Mouse (Mus musculus) heart, adult 2 months (tissue): ENCODE measurements around the gene Vps8. TPM values are rescaled to one million over a fixed set of nuclear protein-coding genes. Genes with fewer than 3 reads are reported as not detected.

Source experiments
- DNase-seq, 2 experiments: peaks; one replicate each; pipeline ENCODE4 v3.0.0; 2021
- H3K27ac ChIP-seq: fragments of 200-600 bp; 2 replicates; pipeline ENCODE4 v1.8.1; 2022
- H3K27me3 ChIP-seq: fragments of 200-500 bp; 2 replicates; pipeline ENCODE4 v1.6.1; 2012; ENCODE audit warnings: mild to moderate bottlenecking, low read length, inconsistent platforms, mixed read lengths; ENCODE audit not compliant: control insufficient read depth, insufficient read depth
- H3K36me3 ChIP-seq: fragments of 200-500 bp; 2 replicates; pipeline ENCODE4 v1.6.1; 2012; ENCODE audit warnings: low read length, inconsistent platforms; ENCODE audit not compliant: control insufficient read depth, insufficient read depth
- H3K4me1 ChIP-seq: fragments of 200-500 bp; 2 replicates; pipeline ENCODE4 v1.6.1; 2011; ENCODE audit warnings: low read length; ENCODE audit not compliant: control insufficient read depth, insufficient read depth
- H3K4me3 ChIP-seq: fragments of 200-600 bp; 2 replicates; pipeline ENCODE4 v1.8.1; 2022
- H3K79me2 ChIP-seq: fragments of 200-500 bp; replicated peaks from 2 replicates; pipeline ENCODE4 v1.6.1; 2012; ENCODE audit warnings: mild to moderate bottlenecking, inconsistent platforms, low read length, moderate library complexity, mixed read lengths; ENCODE audit not compliant: control insufficient read depth, insufficient read depth
- H3K9ac ChIP-seq: fragments of 200-500 bp; 2 replicates; pipeline ENCODE4 v1.6.1; 2012; ENCODE audit warnings: low read depth, mild to moderate bottlenecking, control low read depth, inconsistent platforms, low read length, mixed read lengths
- CTCF ChIP-seq: fragments of 200-600 bp; IDR thresholded peaks from 2 replicates; pipeline ENCODE4 v1.8.1; 2022; ENCODE audit warnings: antibody characterized with exemption, mild to moderate bottlenecking, moderate library complexity
- EP300 ChIP-seq: fragments of 200-500 bp; IDR thresholded peaks from 2 replicates; pipeline ENCODE4 v1.6.1; 2011; ENCODE audit warnings: low read depth, low read length, control low read depth; ENCODE audit not compliant: insufficient read depth
- POLR2A ChIP-seq: fragments of 200-500 bp; IDR thresholded peaks from 2 replicates; pipeline ENCODE4 v1.6.1; 2011; ENCODE audit warnings: mild to moderate bottlenecking, low read depth, low read length, control low read depth; ENCODE audit not compliant: insufficient read depth
- WGBS: fragments of 180-500 bp; shearing (Covaris S2); methylation state at CpG from one replicate; pipeline ENCODE4 v1.1.7; 2018; 5-methylcytosine and 5-hydroxymethylcytosine counted together
- intact Hi-C: fragments of 180-260 bp; cut with DNase I; formaldehyde crosslinking; loops from one replicate; pipeline ENCODE4 v1.15.1; 2025
- polyA plus RNA-seq: library from polyadenylated mRNA; depleted of rRNA; stranded (reverse); fragments of >200 nt; gene quantifications from 2 replicates; pipeline ENCODE4 v1.2.3, GENCODE M21; 2012
- total RNA-seq, 2 experiments: library from RNA; stranded (reverse); gene quantifications; 2 replicates each; pipeline ENCODE4 v1.2.3; 2021

The Vps8 gene
- total and polyA plus RNA-seq, 3 experiments = 14.0 to 25.5 (median 24.1) TPM

DNA sequence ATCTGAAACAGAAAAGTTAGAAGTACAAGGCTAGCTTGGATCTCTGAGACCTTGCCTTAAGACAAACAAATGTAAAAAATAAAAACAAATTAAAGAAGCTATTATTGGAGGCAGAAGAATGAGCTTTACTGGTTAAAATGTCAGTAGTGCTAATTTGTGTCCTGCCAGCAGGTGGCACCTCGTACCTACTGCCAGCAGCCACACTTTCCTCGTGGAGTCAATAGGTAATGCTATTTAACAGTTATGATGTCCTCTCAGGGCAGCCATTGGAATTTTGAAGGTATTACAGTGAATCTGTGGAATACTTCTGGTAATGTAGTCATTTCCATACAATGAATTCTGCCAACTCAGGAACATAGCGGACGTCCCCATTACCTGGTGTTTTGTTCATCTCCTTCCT lies 65.5 kb downstream of the Vps8 start:
- Histone ChIP-seq H3K27me3 (no peaks in the 10 kb centered on the region), H3K4me3 (no peak overlapping the region), H3K36me3 (no peaks in the 10 kb centered on the region), H3K9ac (no peak overlapping the region), H3K4me1 (no peaks in the 10 kb centered on the region), H3K79me2 (no peaks in the 10 kb centered on the region), H3K27ac (no peak overlapping the region)
- intact Hi-C loops = loop anchor here (1.0 to 5.0 kb wide), 3 partner anchors 49 to 324 kb away; no protein-coding TSS in a partner anchor
- WGBS = 47% methylated on average over 4 of the region's 4 CpGs
- DNase-seq = peak; percentile 32 to 46
- peak; percentile 80 for TF ChIP-seq EP300
- TF ChIP-seq POLR2A = no peak
- TF ChIP-seq CTCF = peak; percentile 92

DNA sequence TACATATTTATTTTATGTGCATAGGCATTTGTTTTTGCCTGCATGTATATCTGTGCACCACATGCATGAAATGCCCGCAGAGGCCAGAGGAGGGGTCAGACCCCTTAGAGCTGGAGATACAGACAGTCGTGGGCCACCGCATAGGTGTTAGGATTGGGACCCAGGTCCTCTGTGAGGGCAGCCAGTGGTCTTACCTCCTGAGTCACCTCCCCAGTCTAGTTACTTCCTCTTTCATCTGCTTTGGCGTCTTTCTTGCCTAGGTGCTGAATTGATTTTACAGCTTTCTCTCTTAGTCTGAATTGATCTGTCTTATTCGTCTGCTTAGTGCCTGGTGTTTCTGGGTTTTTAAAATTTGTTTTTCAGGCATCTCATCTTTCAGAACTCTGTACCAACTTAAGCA lies 69.4 kb downstream of the Vps8 start:
- no peak for TF ChIP-seq EP300
- no peak for TF ChIP-seq CTCF
- TF ChIP-seq POLR2A = no peak
- H3K4me1 ChIP-seq = no peaks in the 10 kb centered on the region
- H3K79me2 ChIP-seq = no peaks in the 10 kb centered on the region
- WGBS = 86% methylated on average over 5 of the region's 5 CpGs
- no peak overlapping the region for H3K9ac ChIP-seq
- DNase-seq = no peak
- H3K4me3 ChIP-seq = no peak overlapping the region
- no peaks in the 10 kb centered on the region for H3K27me3 ChIP-seq
- intact Hi-C loops = no loop called here
- H3K27ac ChIP-seq = no peak overlapping the region
- no peaks in the 10 kb centered on the region; the same call in 1 of the 2 replicates for H3K36me3 ChIP-seq

DNA sequence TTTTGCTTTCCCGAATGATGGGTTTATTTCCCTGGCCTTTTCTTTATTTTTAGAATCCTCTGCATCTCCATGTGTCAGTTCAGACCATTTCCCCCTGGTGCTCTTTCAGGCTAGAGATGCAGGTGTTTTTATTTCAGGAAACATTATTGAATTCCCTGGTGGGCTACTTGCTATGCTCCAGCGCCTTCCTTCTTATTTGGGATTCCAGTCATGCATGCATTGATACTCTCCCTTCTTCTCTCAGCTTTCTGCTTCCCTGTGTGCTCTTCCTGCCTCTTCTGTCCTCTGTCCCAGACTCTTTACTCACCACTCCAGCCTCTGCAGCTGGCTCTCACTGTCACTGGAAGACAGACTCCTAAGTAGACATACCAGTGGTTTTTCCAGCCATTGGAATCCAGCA lies 70.0 kb downstream of the Vps8 start:
- H3K36me3 ChIP-seq = peaks cover 2% of the 10 kb centered on the region; the same call in 1 of the 2 replicates
- intact Hi-C loops = no loop called here
- no peak for DNase-seq
- H3K9ac ChIP-seq = no peak overlapping the region
- H3K27me3 ChIP-seq = no peaks in the 10 kb centered on the region
- H3K4me3 ChIP-seq = no peak overlapping the region
- WGBS = 51% methylated on average over 2 of the region's 2 CpGs
- H3K27ac ChIP-seq = no peak overlapping the region
- H3K79me2 ChIP-seq = no peaks in the 10 kb centered on the region
- peaks cover 1% of the 10 kb centered on the region; the same call in 1 of the 2 replicates for H3K4me1 ChIP-seq
- TF ChIP-seq EP300 = no peak
- TF ChIP-seq CTCF = no peak
- no peak for TF ChIP-seq POLR2A

DNA sequence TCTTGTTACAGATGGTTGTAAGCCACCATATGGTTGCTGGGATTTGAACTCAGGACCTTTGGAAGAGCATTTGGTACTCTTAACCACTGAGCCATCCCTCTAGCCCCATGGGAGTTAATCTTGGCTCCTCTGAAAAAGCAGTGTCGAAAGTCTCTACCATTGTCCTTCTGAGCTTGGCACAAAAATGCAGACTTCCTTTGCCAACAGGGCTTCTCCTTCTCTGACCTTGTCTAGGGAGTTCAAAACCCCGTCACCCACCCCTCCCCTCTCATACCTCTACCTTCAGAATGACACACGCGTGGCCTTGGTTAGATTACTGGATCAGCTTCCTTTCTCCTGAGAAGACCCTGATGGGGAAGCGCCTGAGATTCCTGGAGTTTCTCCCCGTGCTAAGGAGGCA lies 71.8 kb downstream of the Vps8 start:
- H3K79me2 ChIP-seq = no peaks in the 10 kb centered on the region
- H3K27ac ChIP-seq = no peak overlapping the region
- H3K4me3 ChIP-seq = no peak overlapping the region
- intact Hi-C loops = loop anchor here (1.0 to 5.0 kb wide), 2 partner anchors 35 to 248 kb away; no protein-coding TSS in a partner anchor
- H3K4me1 ChIP-seq = peaks cover 10% of the 10 kb centered on the region
- H3K36me3 ChIP-seq = peaks cover 6% of the 10 kb centered on the region
- whole genome bisulfite sequencing = 84% methylated on average over 6 of the region's 6 CpGs
- no peak for DNase-seq
- no peak for TF ChIP-seq EP300
- TF ChIP-seq POLR2A = no peak
- no peak for TF ChIP-seq CTCF
- no peak overlapping the region for H3K9ac ChIP-seq
- H3K27me3 ChIP-seq = no peaks in the 10 kb centered on the region

DNA sequence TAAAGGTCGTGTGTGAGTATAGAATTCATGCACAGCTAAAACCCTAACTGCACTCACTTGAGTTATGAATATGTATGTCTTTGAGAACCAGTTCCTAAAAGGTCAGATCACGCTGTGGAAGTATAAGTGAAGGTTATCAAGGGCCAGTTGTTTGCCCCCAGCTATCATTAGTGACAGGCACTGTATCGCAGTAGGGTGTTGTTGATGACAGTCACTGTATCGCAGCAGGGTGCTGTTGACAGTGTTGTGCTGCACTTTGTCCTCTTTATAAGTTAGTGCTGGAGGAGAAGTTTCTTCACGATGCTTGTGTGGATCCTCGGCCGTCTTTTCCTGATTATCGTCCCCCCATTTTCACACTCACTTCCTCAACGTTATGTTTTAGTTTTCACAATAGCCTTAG lies 73.9 kb downstream of the Vps8 start:
- Histone ChIP-seq H3K27me3 (no peaks in the 10 kb centered on the region), H3K4me3 (no peak overlapping the region), H3K27ac (peak overlapping the region; percentile 87), H3K4me1 (peaks cover 12% of the 10 kb centered on the region), H3K79me2 (no peaks in the 10 kb centered on the region), H3K36me3 (peaks cover 6% of the 10 kb centered on the region), H3K9ac (no peak overlapping the region; the same call in 1 of the 2 replicates)
- WGBS = 71% methylated on average over 9 of the region's 9 CpGs
- DNase-seq = no peak
- TF ChIP-seq EP300 = no peak
- TF ChIP-seq POLR2A = no peak
- TF ChIP-seq CTCF = no peak
- intact Hi-C loops = loop anchor here (5.0 kb wide), 1 partner anchor 246 kb away; no protein-coding TSS in a partner anchor

DNA sequence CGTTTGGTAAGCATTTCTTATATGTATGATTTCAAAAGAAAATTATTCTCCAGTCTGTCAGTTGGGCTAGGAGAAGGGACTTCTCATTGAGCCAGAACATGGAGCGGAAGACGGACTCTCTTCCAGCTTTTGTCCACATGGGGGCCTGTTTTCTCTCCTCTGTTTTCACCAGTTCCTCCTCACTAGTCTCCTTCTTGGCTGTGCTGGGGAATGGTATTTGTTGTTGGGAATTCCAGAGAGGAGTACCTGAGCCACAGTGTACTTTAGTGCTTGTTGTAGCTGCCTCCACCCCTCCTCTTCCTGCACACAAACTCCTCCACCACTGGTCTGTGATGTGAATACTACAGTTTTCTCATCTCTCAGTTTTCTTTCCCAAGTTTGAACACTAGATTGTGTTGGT lies 74.7 kb downstream of the Vps8 start:
- H3K27ac ChIP-seq = peak overlapping the region; percentile 87
- no peak overlapping the region for H3K9ac ChIP-seq
- no peak for DNase-seq
- intact Hi-C loops = loop anchor here (5.0 kb wide), 1 partner anchor 245 kb away; no protein-coding TSS in a partner anchor
- WGBS = 74% methylated on average over 3 of the region's 3 CpGs
- peaks cover 6% of the 10 kb centered on the region for H3K36me3 ChIP-seq
- TF ChIP-seq EP300 (no peak), CTCF (peak; percentile 46), POLR2A (no peak)
- H3K27me3 ChIP-seq = no peaks in the 10 kb centered on the region
- H3K79me2 ChIP-seq = no peaks in the 10 kb centered on the region
- peaks cover 12% of the 10 kb centered on the region for H3K4me1 ChIP-seq
- H3K4me3 ChIP-seq = no peak overlapping the region
